Mouse (Mus musculus): ENCODE measurements around the gene Adipoq.
"Not testable (repeated sequence)": the region's sequence is repeated elsewhere in the genome, so short reads cannot be mapped to it uniquely, and the experiment has no call there.

The Adipoq gene

DNA sequence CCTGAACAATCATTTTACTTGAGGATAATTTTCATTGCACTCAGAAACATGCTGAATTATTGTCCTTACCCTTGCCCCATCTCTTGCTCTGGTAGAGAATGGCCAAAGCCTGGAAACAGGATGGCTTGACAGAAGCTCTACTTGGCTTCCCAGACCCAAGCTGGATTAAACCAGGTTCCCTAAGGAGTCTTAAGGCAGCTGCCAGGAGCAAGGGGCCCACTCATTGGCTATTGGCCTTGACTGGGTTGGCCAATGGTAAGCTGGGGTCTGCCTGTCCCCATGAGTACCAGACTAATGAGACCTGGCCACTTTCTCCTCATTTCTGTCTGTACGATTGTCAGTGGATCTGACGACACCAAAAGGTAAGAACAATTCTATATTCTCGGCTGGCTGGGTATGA, at the start of gene Adipoq:
Gene Adipoq, plus strand, starts transcription at position 257 of the 400 bp plus-strand sequence.
- ATAC-seq (ENCODE audit: low TSS enrichment), result no peak

DNA sequence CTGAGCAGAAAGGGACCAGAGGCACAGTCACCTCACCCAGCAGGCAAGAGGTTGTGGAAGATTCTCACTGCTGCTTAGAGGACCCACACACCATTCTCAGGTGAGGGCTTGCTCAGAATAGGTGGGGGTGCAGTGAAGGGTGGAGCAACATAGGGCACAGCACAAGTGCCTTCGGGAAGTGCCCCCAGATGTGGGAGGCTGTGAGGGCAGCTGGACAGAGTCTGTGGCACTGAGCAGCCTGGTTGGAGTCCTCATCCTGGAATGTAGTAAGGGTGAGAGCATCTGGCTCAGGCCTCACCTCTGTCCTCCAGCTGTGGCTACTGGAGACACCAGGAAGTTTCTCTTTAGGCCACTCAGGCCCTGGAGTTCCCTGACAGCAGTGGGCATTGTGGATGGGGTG, 49.5 kb upstream of the Adipoq start:
- not testable (repeated sequence) for ATAC-seq (ENCODE audit: low TSS enrichment)

DNA sequence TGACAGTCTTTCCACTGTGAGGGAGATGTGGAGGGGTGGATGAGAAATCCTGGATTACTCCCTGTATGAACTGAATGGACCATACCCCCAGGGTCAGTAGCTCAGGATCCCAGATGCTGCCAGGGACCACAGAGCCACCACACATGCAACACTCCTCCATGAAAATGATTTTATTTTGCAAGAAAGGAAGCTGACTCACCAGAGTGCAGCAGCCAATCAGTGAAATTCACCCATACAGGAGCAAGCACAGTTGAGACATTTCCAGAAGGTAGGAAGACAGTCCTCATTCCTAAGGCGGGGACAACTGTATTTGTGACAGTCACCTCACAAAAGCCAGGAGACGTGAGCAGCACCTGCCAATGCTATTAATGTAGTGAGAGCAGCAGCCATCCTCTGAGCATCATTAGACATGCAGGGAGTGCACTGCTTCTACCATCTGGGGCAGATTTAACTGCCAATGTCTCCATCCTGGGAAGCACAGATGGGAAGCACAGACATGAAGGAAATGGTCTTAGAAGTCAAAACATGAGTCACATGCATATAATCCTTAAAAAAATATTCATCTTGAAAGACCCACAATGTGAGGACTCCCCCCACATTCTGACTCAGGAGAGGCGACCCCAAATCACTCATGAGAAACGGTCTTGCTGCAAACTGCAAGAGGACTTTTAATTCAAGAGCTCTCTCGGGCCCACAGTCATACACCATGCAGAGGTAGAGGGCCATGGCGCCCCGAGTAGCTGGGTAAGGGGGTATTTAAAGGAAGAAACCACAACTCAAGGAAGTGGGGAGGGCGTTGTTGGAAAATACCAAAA, 48.8 kb upstream of the Adipoq start:
- peak; percentile 87 for ATAC-seq (ENCODE audit: low TSS enrichment)

DNA sequence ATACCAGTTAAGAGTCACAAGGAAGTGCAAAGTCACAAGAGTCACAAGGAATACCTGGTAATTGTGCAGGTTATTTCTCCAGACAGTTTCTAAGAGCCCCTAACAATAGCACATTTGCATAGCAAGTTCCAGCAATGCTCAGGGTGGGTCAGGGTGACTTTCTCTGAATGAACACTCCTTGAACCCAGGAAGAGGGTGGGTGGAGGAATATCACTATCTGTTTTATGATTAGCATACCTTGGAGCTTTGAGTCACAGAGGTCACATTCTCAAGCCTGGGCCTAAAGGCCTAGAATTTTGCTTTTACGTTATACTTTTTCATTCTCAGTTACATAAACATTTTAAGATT, 48.3 kb upstream of the Adipoq start:
- ATAC-seq (ENCODE audit: low TSS enrichment), result not testable (repeated sequence)

DNA sequence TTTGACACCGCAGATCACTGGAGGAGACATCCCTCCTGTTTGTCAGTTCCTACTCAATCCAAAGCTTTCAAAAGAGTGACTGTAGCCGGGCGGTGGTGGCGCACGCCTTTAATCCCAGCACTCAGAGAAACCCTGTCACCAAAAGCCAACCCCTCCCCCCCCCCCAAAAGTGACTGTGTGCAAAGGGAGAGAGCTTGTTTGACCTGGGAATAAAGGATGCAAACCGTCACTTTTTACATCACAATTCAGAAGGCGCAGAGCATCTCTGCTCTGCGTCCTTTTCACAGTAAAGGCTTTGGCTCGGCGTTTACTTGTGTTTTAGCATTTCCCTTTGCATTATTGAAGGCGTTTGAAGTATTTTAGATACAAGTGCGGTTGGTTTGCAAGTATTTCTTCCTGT, 46.7 kb upstream of the Adipoq start:
- peak; percentile 33; the same call in 1 of the 2 replicates for ATAC-seq (ENCODE audit: low TSS enrichment)

DNA sequence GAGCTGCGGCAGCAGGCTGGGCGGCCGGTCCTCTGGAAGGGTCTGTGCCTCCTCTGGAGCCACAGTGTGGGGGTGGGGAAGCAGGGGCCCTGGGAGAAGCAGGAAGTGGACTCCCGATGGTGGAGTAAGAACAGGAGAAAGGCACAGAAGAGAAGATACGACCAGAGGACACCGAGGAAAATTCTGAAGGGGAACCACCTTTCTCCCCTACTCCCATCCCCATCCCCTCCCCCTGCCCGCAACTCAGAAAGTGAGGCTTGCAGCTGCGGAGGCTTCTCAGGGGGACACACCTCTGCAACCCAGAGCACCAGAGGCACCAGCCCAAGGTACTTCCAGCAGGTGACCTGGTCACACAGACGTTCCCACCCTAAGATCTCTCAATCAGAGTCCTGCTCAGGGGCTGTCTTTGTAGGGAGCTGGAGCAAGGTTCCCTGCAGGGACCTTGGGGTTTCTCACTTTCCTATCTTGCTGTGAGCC, 46.2 kb upstream of the Adipoq start:
- ATAC-seq (ENCODE audit: low TSS enrichment), result peak; percentile 66

DNA sequence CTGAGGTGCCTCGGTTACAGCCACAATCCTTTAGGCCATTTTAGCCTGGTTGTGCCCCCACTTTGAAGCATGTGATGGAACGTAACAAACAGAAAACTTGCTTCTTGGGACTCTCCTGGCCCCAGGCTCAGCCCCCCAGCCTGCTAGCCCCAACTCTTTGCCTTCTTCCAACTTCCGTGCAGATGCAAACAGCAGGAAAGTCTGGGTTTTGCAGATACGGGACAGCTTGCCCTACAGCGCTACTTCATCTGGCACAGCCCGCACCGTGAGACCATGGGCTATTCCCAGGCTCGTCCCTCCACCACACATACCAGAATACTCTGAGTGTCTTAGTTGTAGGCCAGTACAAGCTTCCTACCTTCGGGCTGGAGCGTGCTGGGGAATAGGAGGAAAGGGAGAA, 45.7 kb upstream of the Adipoq start:
- ATAC-seq (ENCODE audit: low TSS enrichment), result no peak

DNA sequence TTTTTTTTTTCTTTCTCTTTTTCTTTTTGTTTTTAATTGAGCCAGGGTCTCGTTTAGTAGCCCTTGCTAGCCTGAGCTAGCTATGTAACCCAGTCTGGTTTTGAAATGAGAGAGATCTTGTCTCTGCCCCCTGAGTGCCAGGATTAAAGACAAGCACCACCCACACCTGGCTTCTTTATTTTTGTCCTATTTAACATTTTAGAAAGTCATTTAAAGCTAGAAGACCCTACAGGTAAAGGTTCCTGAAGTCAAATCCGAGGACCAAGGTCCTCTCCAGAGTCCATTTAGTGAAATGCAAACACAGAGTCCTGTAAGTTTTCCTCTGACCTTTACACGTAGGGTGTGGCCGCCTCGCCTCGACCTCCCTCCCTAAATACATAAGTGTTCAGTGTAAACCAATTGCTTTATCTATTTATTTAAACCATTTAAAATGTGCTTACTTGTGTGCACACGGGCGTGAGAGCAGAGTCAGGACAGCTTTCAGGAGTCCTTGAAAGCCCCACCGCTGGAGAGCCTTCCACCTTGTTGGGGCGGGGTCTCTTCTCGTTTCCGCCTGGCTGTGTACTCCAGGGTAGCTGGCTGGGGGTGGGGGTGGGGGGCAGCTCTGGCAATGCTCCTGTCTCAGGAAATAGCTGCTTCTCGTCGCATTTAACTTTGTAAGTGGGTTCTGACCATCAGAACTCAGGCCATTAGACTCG, 43.8 kb upstream of the Adipoq start:
- ATAC-seq (ENCODE audit: low TSS enrichment), result no peak

DNA sequence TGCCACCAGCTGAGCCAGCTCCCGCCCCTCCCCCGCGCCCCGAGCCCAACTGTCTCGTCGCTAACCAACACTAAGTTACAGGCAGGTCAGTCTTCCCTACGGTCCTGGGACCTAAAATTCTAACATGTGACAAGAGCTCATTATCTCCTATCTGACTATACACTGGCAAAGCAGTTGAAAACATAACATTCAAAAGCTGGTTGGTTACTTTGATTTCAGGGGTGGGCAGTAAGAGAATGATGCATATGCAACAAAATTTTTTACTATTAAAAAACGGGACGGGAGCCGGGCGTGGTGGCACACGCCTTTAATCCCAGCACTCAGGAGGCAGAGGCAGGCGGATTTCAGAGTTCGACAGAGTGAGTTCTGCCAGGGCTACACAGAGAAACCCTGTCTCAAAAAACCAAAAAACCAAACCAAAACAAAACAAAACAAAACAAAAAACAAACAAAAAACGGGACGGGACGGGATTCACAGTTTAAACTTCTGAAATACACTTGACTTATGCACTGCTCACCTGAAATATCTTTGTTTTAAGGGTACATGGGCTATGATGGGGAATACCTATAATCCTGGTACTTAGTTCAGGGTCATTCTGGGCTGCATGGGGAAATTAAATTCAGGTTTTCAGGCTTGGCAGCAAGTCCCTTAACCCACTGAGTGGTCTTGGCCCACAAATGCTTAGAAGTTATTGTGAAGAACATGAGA, 43.1 kb upstream of the Adipoq start:
- ATAC-seq (ENCODE audit: low TSS enrichment), result no peak

DNA sequence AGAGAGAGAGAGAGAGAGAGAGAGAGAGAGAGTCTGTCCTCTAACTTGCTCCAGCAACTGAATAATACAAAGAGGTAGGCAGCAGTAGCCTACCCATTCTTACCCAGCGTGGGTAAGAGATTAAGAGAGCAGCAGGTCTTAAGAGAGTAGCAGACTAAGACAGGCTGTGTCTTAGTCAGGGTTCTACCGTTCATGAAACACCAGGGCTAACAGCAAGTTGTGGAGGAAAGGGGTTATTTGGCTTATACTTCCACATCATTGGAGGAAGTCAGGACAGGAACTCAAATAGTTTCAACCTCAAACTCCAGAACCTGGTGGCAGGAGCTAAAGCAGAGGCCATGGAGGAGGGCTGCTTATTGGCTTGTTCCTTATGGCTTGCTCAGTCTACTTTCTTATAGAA, 42.5 kb upstream of the Adipoq start:
- no peak for ATAC-seq (ENCODE audit: low TSS enrichment)

DNA sequence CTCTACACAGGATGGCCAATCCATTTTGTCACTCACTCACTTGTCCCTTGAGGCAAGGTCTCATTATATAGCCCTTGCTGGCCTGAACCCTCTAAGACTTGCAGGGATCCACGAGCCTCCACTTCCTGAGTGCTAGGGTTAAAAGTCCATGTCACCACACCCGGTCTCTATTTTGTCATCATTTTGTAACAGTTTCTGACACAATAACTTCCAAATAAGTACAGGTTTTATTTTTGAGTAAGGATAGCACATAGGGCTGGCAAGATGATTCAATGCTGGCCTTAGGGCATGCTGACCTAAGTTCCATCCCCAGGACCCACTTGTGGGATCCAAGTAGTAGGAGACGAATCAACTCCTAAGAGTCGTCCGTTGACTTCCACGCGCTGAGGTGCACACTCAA, 40.2 kb upstream of the Adipoq start:
- ATAC-seq (ENCODE audit: low TSS enrichment), result no peak

DNA sequence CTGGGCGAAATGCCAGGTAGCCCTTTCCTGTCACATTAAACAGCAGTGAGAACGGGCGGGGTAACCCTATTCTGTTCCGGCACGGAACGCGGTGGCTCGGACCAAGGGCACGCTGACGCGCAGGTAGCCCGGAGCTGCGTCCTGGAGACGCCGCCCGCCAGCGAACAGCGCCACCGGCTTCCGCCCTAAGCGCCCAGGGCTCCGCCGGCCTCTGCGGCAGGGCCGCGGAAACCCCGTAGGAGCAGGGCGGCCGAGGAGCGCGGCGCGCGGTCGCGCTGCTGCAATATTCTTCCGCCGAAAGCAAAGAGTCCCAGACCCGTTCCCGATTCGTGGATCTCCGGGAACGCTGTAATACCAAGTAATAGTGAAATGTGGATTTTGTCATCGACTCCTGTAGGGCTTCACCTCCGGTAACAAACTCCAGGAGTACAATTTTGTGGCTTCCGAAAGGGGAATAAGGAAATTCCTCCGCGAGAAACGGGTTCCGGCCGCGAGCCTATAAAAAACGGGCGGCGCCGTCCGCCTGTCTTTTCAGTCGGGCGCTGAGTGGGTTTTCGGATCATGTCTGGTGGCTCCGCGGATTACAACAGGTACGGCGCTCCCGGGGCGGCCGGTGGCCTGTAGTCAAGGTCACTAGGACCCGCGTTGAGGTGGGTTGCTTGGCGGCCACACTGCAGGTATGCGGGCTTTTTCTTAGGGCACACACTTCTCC, 38.9 kb upstream of the Adipoq start, which contains the start of gene Eif4a2:
Gene Eif4a2, plus strand, starts transcription at position 214 of the 712 bp plus-strand sequence.
- ATAC-seq (ENCODE audit: low TSS enrichment), result peak; percentile 90

DNA sequence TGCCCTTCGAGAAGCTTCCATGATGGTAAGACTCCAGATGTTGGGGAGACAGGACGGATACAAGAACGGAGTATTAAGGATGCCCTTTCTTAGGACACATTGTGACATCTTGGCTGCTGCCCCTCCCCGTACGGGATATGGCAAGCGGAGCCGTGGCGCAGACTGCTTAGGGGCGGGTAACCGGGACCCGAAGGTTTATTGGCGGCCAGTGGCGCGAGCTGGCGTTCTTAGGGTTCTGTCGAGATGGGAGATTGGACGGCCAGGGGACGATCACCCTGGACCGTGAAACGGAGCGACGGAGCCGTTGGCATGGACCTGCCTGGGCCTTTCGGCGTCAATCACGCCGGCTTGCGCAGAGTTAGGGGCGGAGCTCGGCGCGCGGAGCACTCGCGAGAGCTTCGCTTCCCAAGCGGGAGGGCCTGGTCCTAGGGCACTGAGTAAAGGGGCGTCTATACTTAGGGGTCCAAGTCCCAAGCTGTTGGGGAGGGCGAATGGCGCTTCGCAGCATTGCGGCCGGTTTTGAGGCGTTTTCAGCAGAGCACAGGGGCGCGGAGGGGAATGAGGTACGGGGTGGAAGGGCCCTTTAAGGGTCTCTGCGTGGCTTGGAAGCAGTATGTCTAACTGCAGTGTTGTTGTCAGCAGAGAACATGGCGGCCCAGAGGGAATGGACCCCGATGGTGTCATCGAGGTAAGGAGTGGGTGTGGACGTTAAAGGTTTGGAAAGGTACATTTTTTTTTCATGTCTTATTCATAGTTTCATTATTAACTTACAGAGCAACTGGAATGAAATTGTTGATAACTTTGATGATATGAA, 38.2 kb upstream of the Adipoq start:
- peak; percentile 90 for ATAC-seq (ENCODE audit: low TSS enrichment)

DNA sequence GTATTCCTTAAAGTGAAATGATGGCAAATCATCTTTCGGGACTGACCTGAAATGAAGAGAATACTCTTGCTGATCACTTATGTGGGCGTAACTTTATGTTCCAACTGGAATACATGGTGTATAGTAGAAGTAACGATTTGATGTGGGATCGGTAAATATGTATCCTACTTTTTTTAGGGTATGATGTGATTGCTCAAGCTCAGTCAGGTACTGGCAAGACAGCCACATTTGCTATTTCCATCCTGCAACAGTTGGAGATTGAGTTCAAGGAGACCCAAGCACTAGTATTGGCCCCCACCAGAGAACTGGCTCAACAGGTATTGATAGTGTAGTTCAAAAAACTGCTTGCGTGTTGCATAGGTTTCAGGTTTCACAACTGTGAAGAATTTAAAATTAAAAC, 37.4 kb upstream of the Adipoq start:
- no peak for ATAC-seq (ENCODE audit: low TSS enrichment)

DNA sequence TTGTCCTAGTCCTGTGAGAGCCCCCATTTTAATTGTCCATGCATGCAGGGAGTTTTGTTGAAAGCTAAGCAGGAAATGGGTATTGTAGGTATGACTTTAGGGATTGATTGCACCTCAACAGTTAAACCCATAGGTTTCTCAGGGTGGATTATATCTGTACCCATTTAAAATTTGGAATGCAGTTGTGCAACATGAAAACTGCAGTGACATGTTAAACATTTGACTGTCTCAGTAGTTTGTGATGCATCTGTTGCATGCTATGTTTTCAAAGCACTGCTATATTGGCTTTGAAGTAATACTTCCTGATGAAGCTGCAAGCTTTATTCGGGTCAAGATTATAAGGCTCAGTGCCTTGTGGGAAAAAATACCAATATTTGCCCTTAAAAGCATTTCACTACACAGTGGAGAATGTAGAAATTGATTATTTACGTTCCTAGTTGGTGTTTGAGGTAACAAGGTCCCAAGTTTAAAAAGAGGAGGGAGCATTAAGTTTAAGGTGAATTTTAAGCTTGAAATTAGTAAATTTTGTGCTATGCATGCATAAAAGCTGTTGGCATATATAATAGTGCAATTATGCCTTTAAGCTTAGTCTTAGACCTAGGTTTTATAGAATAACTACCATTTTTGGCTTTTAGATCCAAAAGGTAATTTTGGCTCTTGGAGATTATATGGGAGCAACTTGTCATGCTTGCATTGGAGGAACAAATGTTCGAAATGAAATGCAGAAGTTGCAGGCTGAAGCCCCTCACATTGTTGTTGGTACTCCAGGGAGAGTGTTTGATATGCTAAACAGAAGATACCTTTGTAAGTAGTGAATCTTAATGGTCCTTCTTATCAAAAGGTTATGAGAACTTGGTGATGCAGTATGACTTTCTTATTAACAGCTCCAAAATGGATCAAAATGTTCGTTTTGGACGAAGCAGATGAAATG, 36.7 kb upstream of the Adipoq start:
- no peak for ATAC-seq (ENCODE audit: low TSS enrichment)

DNA sequence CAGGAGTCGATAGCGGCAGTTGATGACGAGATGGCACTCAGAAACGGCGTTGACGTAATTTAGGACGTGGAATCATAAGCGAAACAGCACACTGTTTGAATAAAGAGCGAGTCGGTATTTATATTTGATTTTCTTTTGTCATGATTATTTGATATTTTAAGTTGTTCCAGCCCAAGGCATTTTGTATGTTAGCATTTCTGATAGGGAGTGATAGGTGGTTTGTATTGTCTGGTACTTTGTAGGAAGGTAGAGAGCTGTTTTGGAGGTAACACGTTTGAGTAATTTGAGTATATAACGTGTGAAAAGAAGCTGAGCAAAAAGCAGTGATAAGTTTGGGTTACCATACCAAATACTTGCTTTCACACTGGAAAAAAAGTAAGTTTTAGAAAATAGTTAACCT, 34.0 kb upstream of the Adipoq start:
- ATAC-seq (ENCODE audit: low TSS enrichment), result no peak

DNA sequence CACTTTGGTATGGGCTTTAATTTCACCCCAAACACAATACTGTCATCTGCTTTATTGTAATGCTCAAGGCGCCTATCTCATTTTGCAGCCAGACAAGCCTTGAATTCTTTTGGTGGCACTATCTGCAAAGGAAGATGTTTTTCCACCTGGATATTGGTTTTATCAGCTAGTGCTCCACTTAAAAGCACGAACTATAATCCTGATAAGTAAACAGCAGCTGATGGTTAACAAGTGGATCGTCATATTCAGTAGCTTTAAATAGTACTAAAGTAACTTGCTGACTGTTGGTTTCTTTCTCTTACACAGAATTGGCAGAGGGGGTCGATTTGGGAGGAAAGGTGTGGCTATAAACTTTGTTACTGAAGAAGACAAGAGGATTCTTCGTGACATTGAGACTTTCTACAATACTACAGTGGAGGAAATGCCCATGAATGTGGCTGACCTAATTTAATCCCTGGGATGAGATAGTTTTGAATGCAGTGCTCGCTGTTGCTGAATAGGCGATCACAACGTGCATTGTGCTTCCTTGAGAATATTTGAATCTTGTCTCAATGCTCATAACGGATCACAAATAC, 33.4 kb upstream of the Adipoq start:
- no peak for ATAC-seq (ENCODE audit: low TSS enrichment)

DNA sequence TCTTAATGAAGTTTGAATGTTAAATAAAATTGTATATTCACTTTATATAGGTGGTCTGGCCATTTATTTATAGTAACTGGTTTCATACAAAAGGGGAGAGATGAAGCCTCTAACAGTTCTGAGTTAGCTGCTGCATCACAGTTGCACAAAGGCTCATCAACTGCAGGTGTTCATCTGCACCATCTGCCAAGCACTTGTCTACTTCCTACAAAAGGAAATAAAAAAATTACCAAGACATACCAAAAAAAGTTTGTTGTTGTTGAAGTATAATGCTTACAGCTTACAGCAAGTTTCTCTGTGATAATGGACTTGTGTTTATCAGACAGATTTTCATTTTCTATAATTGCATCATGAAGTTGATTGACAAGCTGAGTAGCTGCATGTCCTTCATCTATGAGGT, 32.4 kb upstream of the Adipoq start:
- no peak for ATAC-seq (ENCODE audit: low TSS enrichment)

DNA sequence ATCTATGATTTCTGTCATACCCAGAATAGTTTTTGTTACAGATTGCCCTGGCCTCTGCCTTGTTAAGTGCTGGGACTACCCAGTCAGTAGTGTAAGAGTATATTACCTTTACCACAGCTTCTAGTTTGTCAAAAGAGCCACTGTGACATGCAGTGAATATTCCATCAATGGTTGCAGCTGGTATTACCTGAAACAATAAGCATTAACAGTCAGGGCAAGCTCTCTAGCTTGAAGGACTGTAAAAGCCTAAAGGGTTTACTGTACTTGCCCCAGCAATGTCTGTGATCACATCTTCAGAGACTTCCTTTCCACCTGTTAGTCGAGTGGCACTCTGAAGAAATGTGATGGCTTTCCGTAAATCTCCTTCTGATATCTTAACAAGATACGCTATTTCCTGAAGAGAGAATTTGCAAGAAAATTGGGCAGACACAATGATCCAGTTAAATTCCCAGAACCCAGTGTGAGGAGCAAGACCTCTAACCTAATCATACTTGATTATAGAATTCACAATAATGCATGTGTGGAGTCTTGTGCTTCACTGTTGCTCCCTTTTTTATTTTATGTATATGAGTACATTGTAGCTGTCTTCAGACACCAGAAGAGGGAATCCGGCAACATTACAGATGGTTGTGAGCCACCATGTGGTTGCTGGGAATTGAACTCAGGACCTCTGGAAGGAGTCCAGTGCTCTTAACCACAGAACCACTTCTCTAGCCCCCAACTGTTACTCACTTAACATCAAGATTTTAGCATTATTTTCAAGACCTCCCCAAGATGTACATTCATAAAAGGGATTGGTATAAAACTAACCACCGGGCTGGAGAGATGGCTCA, 31.8 kb upstream of the Adipoq start:
- ATAC-seq (ENCODE audit: low TSS enrichment), result no peak

Measured in frontal cortex, adult (tissue).